Mouse (Mus musculus) liver, adult 2 months (tissue): ENCODE data around the gene Igsf8.

Experiments
- CTCF ChIP-seq: fragments of 200-500 bp; IDR thresholded peaks from 2 replicates; pipeline ENCODE4 v1.5.1; 2011; ENCODE audit warnings: low read depth, low read length, control low read depth
- POLR2A ChIP-seq: fragments of 200-500 bp; IDR thresholded peaks from 2 replicates; pipeline ENCODE4 v1.6.1; 2011; ENCODE audit warnings: low read length, control low read depth; ENCODE audit not compliant: insufficient read depth; ENCODE audit errors: extremely low read depth

- TF ChIP-seq CTCF (no peak), POLR2A (no peak)
These were observed 85.9 kb downstream of the Igsf8 start for GRCm38 (mm10) chr1:172347382-172347781.
